Mouse (Mus musculus) A20 (cell line): ENCODE measurements at regions not wholly inside any gene's neighbourhood (a gene's known extent, or its start where the extent isn't known, plus 50 kb on each side); places are given as distances from the start of the nearest gene placed in this dataset.
"Not testable (repeated sequence)": the region's sequence is repeated elsewhere in the genome, so short reads cannot be mapped to it uniquely, and the experiment has no call there.

Source experiments
- DNase-seq: peaks from one replicate; pipeline ENCODE4 v3.0.0-alpha.2; 2011; ENCODE audit warnings: low read depth, low spot score

DNA sequence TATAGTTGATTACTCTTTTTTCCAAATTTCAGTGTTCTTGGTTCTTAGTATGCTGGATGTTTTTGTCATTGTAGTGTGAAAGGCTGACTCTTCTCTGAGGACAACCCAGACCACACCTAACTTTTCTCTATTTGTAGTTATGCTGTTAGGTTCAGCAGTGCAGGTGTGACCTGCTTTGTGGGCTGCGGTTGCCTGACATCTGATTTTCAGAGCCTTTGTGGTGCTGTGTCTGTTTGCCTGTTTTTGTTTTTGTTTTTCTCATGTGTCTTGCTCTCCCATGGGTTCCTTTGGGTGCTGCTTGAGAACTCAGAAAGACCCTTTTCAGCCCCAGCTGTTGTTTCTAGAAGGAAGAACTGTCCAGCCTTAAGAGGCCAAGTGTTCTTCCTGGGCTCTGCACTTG is 52.0 kb upstream of the Trpm1 start:
- peak; percentile 60 for DNase-seq

DNA sequence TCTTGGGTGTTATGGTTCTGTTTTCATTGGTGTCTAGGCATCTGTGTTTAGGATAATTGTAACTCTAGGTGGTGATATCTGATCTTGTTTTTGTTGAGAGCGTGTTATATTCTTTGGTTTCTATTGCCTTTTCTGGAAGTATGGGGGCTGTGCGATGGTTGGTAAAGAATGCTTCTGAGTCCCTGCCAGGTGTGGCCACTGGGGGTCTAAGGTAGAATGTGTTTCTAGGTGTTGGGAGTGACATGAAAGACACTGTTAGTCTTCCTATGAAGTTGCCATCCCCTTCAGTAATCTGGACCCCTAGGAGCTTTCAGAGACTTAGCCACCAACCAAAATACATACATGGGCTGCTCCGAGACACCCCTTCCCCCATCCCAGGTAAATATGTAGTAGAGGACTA is 54.0 kb upstream of the Trpm1 start:
- DNase-seq: no peak

DNA sequence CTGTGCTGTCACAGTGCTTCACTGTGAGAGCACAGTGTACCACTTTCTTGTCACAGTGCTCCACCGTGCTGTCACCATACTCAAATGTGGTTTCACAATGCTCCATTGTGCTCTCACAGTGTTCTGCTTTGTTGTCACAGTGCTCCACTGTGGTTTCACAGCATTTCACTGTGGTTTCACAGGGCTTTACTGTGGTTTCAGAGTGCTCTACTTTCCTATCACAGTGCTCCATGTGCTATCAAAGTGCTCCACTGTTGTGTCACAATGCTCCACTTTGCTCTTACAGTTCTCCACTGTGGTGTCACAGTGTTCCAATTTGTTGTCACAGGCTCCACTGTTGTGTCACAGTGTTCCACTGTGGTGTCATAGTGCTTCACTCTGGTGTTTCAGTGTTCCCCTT is 63.6 kb upstream of the Trpm1 start:
- DNase-seq: no peak

DNA sequence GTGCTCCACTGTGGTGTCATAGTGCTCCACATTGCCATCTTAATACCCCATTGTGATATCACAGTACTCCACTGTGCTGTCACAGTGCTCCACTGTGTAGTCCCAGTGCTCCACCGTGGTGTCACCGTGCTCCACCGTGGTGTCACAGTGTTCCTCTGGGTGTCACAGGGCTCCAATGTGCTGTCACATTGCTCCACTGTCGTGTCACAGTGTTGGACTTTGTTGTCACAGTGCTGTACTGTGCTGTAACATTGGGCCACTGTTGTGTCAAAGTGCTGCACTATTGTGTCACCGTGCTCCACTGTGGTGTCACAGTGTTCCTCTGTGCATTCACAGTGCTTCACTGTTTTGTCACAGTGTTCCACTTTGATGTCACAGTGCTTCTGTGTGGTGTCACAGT is 64.6 kb upstream of the Trpm1 start:
- DNase-seq: no peak

DNA sequence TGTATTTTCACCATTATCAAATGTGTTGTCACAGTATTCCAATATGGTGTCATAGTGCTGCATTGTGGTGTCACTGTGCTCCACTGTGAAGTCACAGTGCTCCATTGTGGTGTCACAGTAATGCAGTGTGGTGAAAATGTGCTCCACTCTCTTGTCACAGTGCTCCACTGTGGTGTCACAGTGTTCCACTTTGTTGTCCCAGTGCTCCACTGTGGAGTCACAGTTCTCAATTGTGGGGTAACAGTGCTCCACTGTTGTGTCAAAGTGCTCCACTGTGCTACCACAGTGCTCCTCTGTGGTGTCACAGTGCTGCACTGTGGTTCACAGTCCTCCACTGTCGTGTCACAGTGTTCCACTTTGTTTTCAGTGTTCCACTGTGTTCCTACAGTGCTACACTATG is 69.7 kb upstream of the Trpm1 start:
- DNase-seq: not testable (repeated sequence)

DNA sequence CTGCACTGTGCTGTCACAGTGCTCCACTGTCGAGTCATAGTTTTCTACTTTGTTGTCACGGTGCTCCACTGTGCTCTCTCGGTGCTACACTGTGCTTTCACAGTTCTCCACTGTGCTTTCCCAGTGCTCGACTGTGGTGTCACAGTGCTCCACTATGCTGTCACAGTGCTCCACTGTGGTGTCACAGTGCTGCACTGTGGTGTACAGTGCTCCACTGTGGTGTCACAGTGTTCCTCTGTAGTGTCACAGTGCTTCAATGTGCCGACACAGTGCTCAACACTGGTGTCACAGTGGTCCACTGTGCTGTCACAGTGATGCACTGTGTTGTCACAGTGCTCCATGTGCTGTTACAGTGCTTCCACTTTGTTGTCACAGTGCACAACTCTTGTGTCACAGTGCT is 71.0 kb upstream of the Trpm1 start:
- no peak for DNase-seq

DNA sequence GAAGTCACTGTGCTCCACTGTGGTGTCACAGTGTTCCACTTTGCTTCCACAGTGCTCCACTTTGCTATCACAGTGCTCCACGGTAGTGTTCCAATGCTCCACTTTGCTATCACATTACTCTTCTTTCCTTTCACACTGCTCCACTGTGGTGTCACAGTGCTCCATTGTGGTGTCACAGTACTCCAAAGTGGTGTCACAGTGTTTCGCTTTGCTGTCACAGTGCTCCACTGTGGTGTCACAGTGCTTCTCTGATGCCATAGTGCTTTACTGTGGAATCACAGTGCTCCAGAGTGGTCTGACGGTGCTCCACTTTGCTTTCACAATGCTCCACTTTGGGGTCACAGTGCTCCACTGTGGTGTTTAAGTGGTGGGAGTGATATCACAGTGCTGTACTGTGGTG is 71.4 kb upstream of the Trpm1 start:
- no peak for DNase-seq

DNA sequence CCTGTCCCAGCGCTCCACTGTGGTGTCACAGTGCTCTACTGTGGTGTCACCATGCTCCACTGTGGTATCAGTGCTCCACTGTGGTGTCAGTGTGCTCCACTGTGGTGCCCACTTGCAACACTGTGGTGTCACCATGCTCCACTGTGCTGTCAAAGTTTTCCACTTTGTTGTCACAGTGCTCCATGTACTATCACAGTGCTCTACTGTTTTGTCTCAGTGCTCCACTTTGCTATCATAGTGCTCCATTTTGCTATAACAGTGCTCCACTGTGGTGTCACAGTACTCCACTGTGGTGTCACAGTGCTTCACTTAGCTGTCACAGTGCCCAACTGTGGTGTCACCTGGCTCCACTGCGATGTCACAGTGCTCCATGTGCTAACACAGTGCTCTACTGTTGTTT is 72.0 kb upstream of the Trpm1 start:
- DNase-seq: no peak

DNA sequence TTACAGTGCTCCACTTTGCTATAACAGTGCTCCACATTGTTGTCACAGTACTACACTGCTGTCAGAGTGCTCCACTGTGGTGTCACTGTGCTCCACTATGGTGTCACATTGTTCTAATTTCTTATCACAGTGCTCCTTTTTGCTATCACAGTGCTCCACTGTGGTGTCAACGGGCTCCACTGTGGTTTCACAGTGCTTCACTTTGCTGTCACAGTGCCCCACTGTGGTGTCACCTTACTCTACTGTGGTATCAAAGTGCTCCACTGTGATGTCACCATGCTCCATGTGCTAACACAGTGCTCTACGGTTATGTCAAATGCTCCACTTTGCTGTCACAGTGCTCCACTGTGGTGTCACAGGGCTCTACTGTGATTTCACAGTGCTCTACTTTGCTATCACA is 72.6 kb upstream of the Trpm1 start:
- DNase-seq: no peak

DNA sequence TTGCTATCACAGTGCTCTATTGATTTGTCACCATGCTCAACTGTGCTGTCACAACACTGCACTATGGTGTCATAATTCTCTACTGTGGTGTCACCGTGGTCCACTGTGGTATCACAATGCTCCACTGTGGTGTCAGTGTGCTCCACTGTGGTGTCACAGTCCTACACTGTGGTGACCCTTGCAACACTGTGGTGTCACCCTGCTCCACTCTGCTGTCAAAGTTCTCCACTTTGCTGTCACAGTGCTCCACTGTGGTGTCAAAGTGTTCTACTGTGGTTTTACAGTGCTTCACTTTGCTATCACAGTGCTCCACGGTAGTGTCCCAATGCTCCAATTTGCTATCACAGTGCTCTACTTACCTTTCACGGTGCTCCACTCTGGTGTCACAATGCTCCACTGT is 74.3 kb upstream of the Trpm1 start:
- DNase-seq: no peak

DNA sequence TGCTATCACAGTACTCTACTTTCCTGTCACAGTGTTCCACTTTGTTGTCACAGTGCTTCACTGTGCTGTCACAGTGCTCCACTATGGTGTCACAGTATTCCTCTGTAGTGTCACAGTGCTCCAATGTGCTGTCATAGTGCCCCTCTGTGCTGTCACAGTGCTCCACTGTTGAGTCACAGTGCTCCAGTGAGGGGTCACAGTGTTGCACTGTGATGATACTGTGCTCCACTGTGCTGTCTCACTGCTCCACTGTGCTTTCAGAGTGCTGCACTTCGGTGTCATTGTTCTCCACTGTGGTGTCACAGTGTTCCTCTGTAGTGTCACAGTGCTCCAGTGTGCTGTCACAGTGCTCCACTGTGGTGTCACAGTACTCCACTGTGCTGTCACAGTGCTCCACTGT is 75.0 kb upstream of the Trpm1 start:
- no peak for DNase-seq

DNA sequence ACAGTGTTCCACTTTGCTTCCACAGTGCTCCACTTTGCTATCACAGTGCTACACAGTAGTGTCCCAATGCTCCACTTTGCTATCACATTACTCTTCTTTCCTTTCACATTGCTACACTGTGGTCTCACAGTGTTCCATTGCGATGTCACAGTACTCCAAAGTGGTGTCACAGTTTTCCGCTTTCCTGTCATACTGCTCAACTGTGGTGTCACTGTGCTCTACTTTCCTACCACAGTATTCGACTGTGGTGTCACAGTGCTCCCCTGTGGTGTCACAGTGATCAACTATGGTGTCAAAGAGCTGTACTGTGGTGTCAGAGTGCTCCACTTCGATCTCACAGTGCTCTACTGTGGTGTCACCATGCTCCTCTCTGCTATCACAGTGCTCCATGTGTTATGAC is 76.1 kb upstream of the Trpm1 start:
- DNase-seq: no peak

DNA sequence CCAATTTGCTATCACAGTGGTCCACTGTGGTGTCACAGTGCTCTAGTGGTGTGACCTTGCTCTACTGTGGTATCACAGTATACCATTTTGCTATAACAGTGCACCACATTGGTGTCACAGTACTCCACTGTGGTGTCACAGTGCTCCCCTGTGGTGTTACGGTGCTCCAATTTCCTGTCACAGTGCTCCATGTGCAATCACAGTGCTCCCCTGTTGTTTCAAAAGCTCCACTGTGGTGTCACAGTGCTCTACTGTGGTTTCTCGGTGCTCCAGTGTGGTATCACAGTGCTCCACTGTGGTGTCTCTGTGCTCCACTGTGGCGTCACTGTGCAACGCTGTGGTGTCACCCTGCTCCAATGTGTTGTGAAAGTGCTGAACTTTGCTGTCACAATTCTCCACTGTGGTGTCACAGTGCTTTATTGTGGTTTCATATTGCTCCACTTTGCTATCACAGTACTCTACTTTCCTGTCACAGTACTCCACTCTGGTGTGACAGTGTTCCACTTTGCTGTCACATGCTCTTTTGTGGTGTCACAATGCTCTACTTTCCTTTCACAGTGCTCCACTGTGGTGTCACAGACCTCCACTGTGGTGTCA is 76.8 kb upstream of the Trpm1 start:
- DNase-seq: no peak

DNA sequence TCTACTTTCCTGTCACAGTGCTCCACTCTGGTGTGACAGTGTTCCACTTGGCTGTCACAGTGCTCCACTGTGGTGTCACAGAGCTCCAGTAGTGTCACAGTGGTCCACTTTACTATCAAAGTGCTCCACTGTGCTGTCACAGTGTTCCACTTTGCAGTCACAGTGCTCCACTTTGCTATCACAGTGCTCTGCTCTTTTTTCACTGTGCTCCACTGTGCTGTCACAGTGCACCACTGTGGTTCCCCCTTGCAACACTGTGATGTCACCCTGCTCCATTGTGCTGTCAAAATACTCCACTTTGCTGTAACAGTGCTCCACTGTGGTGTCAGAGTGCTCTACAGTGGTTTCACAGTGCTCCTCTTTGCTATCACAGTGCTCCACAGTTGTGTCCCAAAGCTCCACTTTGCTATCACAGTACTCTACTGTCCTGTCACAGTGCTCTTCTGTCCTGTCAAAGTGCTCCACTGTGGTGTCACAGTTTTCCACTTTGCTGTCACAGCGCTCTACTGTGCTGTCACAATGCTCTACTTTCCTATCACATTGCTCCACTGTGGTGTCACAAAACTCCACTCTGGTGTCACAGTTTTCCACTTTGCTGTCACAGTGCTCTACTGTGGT is 77.8 kb upstream of the Trpm1 start:
- DNase-seq: no peak

DNA sequence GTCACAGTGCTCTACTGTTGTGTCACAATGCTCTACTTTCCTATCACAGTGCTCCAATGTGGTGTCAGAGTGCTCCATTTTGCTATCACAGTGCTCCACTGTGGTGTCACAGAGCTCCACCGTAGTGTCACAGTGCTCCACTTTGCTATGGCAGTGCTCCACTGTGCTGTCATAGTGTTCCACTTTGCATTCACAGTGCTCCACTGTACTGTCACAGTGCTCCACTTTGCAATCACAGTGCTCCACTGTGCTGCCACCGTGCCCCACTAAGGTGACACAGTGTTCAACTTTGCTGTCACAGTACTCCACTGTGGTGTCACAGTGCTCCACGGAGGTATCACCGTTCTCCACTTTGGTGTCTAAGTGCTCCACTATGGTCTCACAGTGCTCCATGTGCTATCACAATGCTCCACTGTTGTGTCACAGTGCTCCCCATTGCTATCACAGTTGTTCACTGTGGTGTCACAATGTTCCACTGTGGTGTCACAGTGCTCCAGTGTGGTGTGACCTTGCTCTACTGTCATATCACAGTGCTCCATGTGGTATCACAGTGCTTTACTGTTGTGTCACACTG is 78.9 kb upstream of the Trpm1 start:
- DNase-seq: no peak

DNA sequence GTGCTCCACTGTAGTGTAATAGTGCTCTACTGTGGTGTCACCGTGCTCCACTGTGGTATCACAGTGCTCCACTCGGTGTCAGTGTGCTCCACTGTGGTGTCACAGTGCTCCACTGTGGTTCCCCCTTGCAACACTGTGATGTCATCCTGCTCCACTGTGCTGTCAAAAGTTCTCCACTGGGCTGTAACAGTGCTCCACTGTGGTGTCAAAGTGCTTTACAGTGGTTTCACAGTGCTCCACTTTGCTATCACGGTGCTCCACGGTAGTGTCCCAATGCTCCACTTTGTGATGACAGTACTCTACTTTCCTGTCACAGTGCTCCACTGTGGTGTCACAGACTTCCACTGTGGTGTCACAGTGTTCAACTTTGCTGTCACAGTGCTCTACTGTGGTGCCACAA is 79.4 kb upstream of the Trpm1 start:
- DNase-seq: no peak

DNA sequence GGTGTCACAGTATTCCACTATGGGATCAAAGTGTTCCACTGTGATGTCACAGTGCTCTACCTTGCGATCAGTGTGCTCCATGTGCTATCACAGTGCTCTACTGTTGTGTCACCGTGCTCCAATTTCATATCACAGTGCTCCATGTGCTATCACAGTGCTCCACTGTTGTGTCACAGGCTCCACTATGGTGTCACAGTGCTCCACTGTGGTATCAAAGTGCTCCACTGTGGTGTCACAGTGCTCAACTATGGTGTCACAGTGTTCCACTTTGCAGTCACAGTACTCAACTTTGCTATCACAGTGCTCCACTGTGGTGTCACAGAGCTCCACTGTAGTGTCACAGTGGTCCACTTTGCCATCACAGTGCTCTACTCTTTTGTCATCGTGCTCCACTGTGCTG is 79.9 kb upstream of the Trpm1 start:
- DNase-seq: no peak

DNA sequence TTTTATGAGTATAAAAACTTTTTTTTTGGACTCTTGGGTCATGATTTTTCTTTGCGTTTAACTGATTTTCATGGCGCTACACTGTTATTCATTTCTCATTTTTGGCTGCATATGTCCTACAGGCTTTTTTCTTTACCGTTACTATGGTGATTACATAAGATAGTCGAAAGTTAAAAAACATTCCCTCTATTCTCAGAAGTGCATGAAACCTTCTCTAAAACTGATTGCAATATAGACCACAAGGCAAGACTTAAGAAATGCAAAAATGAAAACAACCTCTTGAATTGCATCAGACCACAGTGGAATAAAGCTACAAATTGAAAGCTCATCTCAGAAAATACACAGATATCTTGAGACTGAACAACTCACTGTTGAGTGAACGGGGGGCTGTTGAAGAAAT is 82.7 kb upstream of the Trpm1 start:
- no peak for DNase-seq

DNA sequence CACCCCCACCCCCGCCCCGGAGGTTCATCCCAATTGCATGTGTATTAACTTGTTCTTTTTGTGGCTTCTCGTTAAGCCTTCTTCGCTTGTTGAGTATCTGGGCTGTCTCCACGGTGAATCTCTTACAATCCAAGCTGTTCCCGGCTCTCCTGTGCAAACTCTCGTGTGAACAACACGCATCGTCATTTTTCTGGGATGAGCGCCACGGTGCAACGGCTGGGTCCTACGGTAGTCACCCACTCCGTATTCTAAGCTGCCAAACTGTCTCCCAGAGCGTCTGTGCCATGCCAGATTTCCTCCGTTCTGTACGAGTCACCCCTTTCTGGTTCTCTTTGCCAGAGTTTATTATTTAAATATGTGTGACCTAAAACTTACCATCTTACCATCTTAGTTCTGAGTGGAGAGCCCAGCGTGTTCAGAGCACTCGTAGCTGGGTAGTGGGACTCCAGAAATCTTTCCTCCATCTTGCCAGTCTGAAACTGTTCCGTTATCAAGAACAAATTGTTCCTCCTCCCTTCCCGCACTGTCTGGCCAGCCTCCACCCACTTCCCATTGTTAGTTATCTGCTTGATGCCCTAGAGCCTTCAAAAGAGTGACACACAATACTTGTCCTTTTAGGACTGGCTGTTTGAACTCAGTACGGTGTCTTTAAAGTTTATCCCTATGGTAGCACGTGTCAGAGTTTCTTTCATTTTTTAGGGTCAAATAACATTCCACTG is 87.9 kb upstream of the Trpm1 start:
- no peak for DNase-seq

DNA sequence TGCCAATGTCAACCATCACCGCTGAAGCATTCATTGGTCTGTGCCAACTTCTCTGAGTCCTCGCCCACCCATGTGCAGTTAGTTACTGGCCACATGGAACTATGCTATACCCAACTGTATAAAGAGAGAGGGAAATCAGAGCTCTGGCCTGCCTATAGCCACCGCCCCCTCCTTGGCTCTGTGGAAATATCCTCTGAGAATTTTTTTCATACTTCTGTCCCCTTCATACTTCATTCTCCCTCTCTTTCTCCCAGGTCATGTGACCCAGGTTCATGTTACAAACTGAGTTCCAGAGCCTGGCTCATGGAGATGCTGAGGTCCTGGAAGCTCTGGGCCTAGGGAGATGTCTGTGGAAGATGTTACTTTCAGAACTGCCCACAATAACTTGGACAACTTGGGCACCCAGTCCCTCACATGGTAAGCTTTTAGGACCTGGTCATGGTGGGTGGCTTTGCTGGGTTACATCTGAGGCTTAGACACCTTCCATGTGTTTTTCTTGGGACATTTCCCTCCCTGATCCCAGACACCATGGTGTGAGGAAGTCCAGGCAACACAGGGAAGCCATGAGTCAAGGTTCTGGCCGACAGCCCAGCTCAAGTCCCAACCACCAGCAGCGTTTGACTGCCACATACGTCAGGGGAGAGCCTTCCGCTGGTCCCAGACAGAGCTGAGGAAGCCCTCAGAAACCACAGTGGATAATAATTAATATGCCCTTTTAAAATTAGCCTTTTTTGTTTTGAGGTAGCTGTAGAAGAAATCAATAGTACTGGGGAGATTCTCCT is 89.0 kb upstream of the Trpm1 start:
- DNase-seq: no peak

DNA sequence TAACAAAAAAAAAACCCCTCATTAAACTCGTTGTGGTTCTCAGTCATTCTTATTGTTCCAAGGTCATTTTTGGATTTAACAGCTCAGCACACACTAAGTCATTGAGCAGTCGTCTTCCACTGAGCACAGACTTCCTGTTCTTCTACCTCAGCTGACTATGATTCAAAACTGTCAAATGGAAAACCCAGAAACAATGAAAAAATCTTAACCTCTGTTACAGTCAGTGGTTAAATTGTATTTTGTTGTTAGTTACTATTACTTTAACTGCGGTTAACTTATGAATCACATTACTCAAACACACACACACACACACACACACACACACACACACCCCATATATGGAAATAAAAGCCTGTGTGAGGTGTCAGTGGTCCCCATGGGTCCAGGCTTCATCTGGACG is 92.5 kb upstream of the Trpm1 start:
- no peak for DNase-seq

DNA sequence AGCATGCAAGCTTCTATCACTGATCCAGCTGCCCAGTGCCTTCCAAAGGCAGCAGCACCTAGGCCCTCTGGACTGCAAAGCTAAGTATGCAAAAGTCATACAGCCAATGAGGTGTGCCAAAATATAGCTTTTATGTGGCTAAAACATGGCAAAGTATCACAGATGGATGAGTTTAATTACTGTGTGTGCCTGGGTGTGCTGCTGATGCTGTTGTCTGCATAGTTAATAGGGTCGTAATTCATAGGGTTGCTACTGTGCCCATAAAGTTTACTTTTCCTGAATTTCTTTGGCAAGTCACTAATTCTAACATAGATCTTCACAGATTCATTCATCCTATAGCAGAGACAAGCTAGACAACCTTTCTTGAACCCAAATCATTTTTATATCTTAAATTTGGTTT is 93.1 kb upstream of the Trpm1 start:
- DNase-seq: no peak
